Mouse (Mus musculus) kidney, adult 18-20 months (tissue): ENCODE results near the gene Mks1.

Experiments
- DNase-seq: peaks from one replicate; pipeline ENCODE4 v3.0.0; 2021

Mks1 gene

DNA sequence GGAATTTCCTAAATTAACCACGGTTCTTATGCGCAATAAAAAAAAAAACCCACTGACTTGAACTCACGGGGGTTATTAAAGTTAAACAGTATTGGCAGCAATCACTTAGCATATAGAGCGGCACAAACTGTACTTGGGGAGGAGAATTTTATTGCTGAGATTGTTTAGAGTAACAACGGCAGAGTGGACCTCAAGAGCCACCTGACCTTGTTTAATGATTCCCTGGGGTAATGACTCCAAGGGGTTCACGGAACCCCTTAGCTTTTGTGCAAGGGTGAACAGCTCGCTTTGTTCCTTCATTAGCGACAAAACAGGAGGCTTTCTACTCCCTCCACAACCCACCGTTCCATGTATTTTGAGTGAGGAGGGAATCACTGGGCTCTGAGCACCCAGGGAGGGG, 26.8 kb downstream of the Mks1 start:
- no peak for DNase-seq

DNA sequence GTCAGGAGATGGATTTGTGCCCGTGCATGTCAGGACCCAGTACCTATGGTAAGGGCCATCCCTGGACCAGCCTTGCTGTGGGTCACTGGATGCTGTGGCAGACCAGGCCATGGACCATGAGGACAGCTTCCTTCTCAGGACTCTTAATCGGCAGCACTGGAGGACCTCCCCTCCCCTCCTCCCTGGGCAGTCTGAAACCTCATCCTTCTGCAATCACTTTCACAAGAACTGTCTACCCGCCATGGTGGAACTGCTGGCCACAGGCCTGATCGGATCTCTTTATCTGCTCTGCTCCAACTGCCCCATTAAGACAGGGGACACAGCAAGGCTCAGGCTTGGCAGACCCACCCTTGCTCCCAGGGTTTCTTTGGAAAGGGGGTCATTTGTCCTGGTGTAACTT, 28.7 kb downstream of the Mks1 start:
- no peak for DNase-seq

DNA sequence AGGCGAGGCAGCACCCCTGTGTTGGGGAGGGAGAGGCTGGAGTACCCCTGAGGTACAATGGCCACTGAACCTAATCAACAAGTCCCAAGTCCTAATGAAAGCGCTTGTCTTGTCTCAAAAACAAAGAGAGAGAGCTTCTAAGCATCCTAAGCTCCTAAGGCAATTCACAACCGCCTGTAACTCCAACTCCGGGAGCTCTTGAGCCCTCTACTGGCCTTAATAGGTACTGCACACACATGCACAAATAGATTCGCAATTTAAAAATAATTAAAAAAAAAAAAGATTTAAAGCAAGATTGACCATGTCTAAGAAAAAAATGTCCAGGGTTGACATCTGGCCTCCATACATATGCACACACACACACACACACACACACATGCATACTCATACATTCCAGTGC, 30.5 kb downstream of the Mks1 start:
- DNase-seq = no peak

DNA sequence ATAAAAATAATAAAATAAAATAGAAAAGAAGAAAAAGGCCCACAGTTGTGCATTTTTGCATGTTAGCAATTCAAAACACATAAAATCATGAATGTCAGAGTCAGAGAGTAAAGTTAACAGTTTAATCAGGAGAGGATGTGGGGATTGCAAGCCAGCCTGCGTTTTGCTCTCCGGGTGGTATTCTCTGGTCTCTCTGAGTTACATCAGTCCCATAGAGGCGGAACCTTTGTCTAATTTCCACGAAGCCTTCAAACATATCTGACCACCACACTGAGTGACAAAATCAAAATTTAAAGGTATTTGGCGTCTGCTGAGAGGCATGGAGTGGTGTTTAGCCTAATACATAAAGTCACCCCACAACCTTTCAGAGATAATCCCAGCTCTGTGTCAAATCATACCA, 31.8 kb downstream of the Mks1 start:
- DNase-seq = no peak

DNA sequence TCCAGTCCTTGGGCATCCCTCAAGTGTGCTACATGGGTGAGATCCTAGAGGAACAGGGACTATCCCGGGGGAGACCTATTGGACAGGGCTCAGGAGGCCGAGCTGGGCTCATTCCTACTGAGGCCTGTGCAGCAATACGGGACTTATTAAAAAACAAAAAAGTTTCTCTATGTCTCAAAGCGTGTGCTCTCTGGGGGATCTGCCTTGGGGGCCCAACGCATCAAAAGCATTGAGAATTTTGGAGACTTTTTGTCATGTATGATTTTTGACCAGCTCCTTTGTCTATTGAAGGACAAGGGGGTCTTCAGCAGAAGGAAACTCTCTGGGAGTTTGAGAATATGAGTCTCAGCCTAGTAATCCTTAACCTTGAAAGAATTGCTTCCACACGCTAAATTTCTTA, 39.2 kb downstream of the Mks1 start, which contains the start of gene Olfr462:
Gene Olfr462 (minus strand): TSS at position 101 of the 400 bp plus-strand sequence.
- DNase-seq = no peak

DNA sequence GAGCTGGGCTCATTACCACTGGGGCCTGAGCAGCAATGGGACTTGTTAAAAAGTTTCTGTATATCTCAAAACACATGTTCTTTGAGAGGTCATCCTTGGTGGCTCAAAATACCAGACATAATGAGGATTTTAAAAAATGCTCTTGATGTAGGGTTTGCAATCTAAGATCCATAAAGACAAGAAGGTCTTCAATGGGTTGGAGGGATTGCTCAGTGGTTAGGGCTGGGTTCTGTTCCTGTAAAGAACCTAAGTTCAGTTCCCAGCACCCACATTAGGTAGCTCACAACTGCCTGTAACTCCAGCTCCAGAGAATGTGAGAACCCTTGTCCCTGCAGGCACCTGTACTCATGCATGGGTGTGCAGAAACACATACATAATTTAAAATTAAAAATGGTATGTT, 44.3 kb downstream of the Mks1 start, which contains the start of gene Olfr463:
Gene Olfr463 (minus strand): TSS at position 101 of the 400 bp plus-strand sequence.
- DNase-seq = no peak

DNA sequence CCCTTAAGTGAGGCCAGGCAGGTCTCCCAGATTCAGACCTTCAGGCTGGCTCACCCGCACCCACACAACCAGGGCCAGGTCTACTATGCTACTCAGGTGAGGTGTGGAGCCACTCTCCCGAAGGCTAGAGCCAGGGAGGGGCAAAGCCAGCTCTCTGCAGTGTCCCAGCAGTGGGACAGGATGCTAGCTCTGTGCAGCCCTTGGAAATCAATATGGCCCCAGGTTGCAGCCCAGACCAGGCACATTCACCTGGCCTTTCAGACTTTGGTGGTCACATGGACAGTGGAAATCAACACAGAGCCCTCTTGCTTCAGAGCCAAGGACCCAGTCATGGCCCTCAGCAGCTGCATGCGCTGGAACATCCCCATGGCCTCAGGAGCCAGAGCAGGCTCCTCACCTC, 51.3 kb downstream of the Mks1 start:
- no peak for DNase-seq
